Mouse (Mus musculus) embryonic fibroblast, embryonic 13.5 days (primary cell): ENCODE results near the gene Khk.

ENCODE experiments used
- CTCF ChIP-seq: IDR thresholded peaks from 2 replicates; pipeline ENCODE4 v1.5.1; 2011; ENCODE audit warnings: mild to moderate bottlenecking, control low read depth, low read length, moderate library complexity, borderline replicate concordance; ENCODE audit not compliant: insufficient read depth
- POLR2A ChIP-seq: IDR thresholded peaks from 2 replicates; pipeline ENCODE4 v1.6.1; 2011; ENCODE audit warnings: low read depth, mild to moderate bottlenecking, control low read depth, low read length, moderate library complexity

- TF ChIP-seq CTCF (no peak), POLR2A (no peak)
Measured at GRCm38 (mm10) chr5:30872574-30872973, 48.7 kb upstream of the Khk start.
